Mouse (Mus musculus): ENCODE measurements around the gene Gm20489. TPM values are rescaled to one million over a fixed set of nuclear protein-coding genes. Genes with fewer than 3 reads are reported as not detected.

Gm20489 gene
- polyA plus RNA-seq, 1 experiment from 2014 or later: not detected

- H3K9ac ChIP-seq: no peak overlapping the region
- no peaks in the 10 kb centered on the region for H3K4me1 ChIP-seq
- H3K4me2 ChIP-seq: no peak overlapping the region
- H3K4me3 ChIP-seq: no peak overlapping the region
- WGBS: 97% methylated on average over 3 of the region's 3 CpGs
- no peaks in the 10 kb centered on the region for H3K9me3 ChIP-seq
- no peaks in the 10 kb centered on the region for H3K27me3 ChIP-seq (replicated peaks)
- no peak for ATAC-seq (replicated peaks)
- peaks cover 12% of the 10 kb centered on the region; the same call in 1 of the 2 replicates for H3K36me3 ChIP-seq (replicated peaks)
- no peak overlapping the region for H3K27ac ChIP-seq
These were observed 18.7 kb upstream of the Gm20489 start for GRCm38 (mm10) chrX:101287543-101287942.

DNA sequence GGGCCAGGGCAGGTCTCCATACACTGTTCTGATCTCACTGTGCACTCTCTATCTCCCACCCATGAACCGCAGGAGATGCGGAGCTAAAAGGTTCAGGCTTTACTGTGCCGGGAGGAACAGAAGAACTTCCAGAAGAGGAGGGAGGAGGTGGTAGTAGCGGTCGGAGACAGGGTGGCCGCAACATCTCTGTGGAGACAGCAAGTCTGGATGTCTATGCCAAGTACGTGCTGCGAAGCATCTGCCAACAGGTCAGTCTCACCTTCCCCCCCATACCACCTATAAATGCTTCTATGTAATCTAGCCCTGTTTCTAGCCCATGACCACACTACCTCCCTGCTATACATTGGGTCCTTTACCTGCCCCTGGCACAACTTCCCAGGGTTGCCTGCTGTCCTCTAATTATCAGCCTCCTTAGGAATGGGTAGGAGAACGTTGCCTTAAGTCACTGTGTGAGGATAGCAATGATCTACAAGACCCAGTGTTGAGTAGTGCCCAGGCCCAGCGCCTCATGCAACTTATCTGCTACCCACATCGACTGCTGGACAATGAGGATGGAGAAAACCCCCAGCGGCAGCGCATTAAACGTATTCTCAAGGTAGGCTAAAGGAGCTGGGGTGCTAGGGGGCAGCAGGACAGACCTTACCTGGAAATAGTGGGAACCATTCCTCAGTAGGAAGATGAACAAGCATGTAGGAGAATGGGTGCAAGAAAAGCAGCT, 17.3 kb upstream of the Gm20489 start:
- Histone ChIP-seq H3K4me3 (no peak overlapping the region), H3K27me3 (replicated peaks) (no peaks in the 10 kb centered on the region), H3K4me1 (no peaks in the 10 kb centered on the region), H3K27ac (no peak overlapping the region), H3K9ac (no peak overlapping the region), H3K9me3 (no peaks in the 10 kb centered on the region), H3K36me3 (replicated peaks) (peaks cover 12% of the 10 kb centered on the region; the same call in 1 of the 2 replicates), H3K4me2 (no peak overlapping the region)
- 93% methylated on average over 14 of the region's 14 CpGs for WGBS
- 0 out of 2 replicates have a peak, but pooled peaks have one; percentile 11 for ATAC-seq (replicated peaks)

DNA sequence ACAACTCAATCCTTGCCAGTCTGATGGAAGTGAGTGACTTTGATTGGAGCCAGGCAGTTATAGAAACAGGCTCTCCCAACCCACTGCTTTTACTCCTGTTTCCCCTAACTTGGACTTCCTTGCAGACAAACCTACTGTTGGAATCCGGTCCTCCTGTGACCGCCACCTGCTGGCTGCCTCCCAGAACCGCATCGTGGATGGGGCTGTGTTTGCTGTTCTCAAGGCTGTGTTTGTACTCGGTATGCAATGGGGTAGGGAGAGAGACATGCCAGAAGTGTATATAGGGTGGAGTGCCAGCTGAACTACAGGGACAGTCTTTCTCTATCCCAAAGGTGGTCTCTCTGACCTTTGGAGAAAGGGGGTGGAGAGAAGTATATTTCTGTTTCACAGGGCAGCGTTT, 16.7 kb upstream of the Gm20489 start:
- peak; percentile 67 for ATAC-seq (replicated peaks)

DNA sequence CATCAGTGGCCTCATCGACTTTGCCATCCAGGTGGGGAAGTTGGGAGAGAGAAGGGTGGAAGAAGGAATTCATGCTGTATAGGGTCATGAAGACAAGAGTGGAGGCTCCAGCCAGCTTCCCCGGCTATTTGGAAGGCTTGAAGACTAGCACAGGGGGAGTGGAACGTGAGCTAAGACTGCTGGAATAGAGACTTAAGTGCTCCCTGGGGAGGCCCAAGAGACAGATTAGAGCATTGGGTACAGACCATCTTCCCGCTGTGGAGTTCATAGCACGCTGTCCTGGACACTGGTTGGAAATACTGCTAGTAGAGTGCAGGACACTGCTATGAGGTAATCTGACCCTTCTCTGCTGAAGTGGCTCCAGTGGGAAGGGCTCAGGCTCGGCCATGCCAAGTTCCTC, 14.0 kb upstream of the Gm20489 start:
- no peaks in the 10 kb centered on the region for H3K9me3 ChIP-seq
- H3K36me3 ChIP-seq (replicated peaks): peaks cover 11% of the 10 kb centered on the region
- no peaks in the 10 kb centered on the region for H3K4me1 ChIP-seq
- H3K27ac ChIP-seq: no peak overlapping the region
- H3K27me3 ChIP-seq (replicated peaks): no peaks in the 10 kb centered on the region
- no peak for ATAC-seq (replicated peaks)
- H3K4me3 ChIP-seq: no peak overlapping the region
- H3K4me2 ChIP-seq: no peak overlapping the region
- no peak overlapping the region for H3K9ac ChIP-seq
- WGBS: 78% methylated on average over 6 of the region's 6 CpGs

More for the DNA sequence above, 16.7 kb upstream of the Gm20489 start:
- H3K4me3 ChIP-seq: no peak overlapping the region
- no peaks in the 10 kb centered on the region for H3K4me1 ChIP-seq
- peaks cover 12% of the 10 kb centered on the region; the same call in 1 of the 2 replicates for H3K36me3 ChIP-seq (replicated peaks)
- WGBS: 39% methylated on average over 6 of the region's 6 CpGs
- H3K9ac ChIP-seq: no peak overlapping the region
- H3K27ac ChIP-seq: no peak overlapping the region
- H3K9me3 ChIP-seq: no peaks in the 10 kb centered on the region
- no peak overlapping the region for H3K4me2 ChIP-seq
- H3K27me3 ChIP-seq (replicated peaks): no peaks in the 10 kb centered on the region

- Histone ChIP-seq H3K36me3 (replicated peaks) (peaks cover 5% of the 10 kb centered on the region), H3K27ac (peak within 1 kb of the TSS; percentile 70), H3K9ac (peak within 1 kb of the TSS; percentile 56), H3K27me3 (replicated peaks) (no peaks in the 10 kb centered on the region; the same call in 1 of the 2 replicates), H3K9me3 (no peaks in the 10 kb centered on the region), H3K4me1 (peaks cover 9% of the 10 kb centered on the region), H3K4me3 (peak within 1 kb of the TSS; percentile 55), H3K4me2 (peak within 1 kb of the TSS; percentile 51)
- peak; percentile 98 for ATAC-seq (replicated peaks)
- WGBS: 21% methylated on average over 54 of the region's 54 CpGs
These were observed 5.3 kb upstream of the Gm20489 start, which contains the start of gene Med12 for GRCm38 (mm10) chrX:101273875-101274738. Med12 (plus strand) TSS chrX:101274030.

DNA sequence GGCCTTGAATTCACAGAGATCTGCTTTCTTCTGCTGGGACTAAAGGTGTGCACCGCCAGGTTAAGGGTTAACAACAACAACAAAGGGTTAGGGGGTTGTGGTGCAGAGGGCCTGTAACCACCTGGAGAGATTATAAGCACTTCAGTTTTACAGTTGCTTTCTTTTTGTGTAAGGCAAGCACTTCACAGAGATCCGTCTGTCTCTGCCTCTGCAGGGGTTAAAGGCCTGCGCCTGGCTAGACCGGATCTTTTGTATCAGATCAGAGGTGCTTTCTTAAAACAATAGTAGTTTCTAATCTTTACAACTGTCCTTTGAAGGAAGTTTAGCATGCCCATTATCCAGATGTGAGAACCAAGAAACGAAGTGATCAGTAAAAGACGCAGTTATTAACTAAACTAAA, 4.6 kb upstream of the Gm20489 start:
- H3K4me2 ChIP-seq: peak overlapping the region; percentile 51
- peak; percentile 28 for ATAC-seq (replicated peaks)
- no peaks in the 10 kb centered on the region for H3K9me3 ChIP-seq
- H3K27ac ChIP-seq: peak overlapping the region; percentile 70; the same call in 1 of the 2 replicates
- H3K4me3 ChIP-seq: peak overlapping the region; percentile 55
- peaks cover 5% of the 10 kb centered on the region for H3K36me3 ChIP-seq (replicated peaks)
- WGBS: 29% methylated on average over 6 of the region's 6 CpGs
- H3K4me1 ChIP-seq: peaks cover 9% of the 10 kb centered on the region
- peak overlapping the region; percentile 56 for H3K9ac ChIP-seq
- no peaks in the 10 kb centered on the region; the same call in 1 of the 2 replicates for H3K27me3 ChIP-seq (replicated peaks)

GRCm38 (mm10) chrX:101268025-101268754, 633 bp downstream of the Gm20489 start, which contains the start of gene Il2rg:
Il2rg (minus strand) TSS chrX:101268255.
- no peak for ATAC-seq (replicated peaks)
- H3K4me3 ChIP-seq: no peak within 1 kb of the TSS
- H3K27ac ChIP-seq: no peak within 1 kb of the TSS
- no peaks in the 10 kb centered on the region for H3K36me3 ChIP-seq (replicated peaks)
- H3K27me3 ChIP-seq (replicated peaks): no peaks in the 10 kb centered on the region; the same call in 1 of the 2 replicates
- H3K4me1 ChIP-seq: no peaks in the 10 kb centered on the region
- no peak within 1 kb of the TSS for H3K9ac ChIP-seq
- WGBS: 79% methylated on average over 4 of the region's 5 CpGs
- H3K9me3 ChIP-seq: no peaks in the 10 kb centered on the region
- no peak within 1 kb of the TSS for H3K4me2 ChIP-seq

GRCm38 (mm10) chrX:101266631-101267030, 2.2 kb downstream of the Gm20489 start:
- H3K9ac ChIP-seq: no peak overlapping the region
- no peak for ATAC-seq (replicated peaks)
- 97% methylated on average over 6 of the region's 6 CpGs for WGBS

GRCm38 (mm10) chrX:101263892-101264291, 4.9 kb downstream of the Gm20489 start, which contains the start of gene Gm614:
Gm614 (minus strand) TSS chrX:101263992.
- WGBS: 90% methylated on average over 1 of the region's 1 CpGs

More at GRCm38 (mm10) chrX:101266631-101267030, 2.2 kb downstream of the Gm20489 start:
- Histone ChIP-seq H3K4me3 (no peak overlapping the region), H3K9me3 (no peaks in the 10 kb centered on the region), H3K4me2 (no peak overlapping the region), H3K36me3 (replicated peaks) (no peaks in the 10 kb centered on the region), H3K4me1 (no peaks in the 10 kb centered on the region), H3K27me3 (replicated peaks) (no peaks in the 10 kb centered on the region), H3K27ac (no peak overlapping the region)

DNA sequence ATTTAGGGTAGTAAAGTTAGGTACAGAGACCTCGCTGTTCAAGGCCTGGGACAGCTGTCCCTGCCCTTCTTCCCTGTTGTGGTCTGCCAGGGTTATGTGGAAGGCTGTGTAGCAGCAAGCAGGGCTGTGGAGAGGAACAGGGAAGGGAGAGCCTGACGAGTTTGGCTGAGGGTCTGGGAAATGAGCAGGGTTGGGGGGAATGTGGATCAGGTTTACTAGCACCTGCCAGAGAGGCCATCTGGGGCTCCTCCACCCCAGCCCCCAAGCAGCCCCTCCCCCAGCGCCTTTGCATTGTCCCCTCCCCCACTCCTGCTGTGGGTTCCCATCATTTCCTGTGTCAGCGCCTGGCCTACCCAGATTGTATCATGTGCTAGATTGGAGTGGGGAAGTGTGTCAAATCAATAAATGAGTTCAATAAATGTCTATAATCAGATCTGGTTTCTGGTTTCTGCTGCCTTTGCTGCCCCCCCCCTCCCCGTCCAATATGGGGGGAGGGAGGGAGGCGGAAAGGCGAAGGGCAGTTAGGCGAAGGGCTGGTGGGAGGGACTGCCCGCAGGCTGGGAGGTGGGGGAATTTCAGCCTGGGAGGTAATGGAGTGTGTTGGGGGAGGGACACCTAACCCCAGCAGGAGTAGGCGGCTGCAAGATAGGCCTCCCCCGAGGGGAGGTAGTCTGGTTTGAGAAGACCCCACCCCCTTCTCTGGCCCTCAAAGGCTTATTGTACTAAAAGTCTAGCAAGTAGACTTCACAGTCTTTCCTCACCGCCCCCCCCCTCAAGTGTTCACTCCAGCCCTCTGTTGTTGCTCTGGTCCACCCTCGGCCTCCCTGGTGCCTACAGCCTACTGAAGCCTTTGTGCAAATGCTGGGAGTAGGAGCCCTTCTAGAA, 8.1 kb downstream of the Gm20489 start:
- Histone ChIP-seq H3K9ac (no peak overlapping the region), H3K4me3 (no peak overlapping the region), H3K27me3 (replicated peaks) (no peaks in the 10 kb centered on the region), H3K36me3 (replicated peaks) (no peaks in the 10 kb centered on the region), H3K4me2 (no peak overlapping the region), H3K9me3 (no peaks in the 10 kb centered on the region), H3K4me1 (0 out of 2 replicates have a peak, but pooled peaks cover 4% of the 10 kb centered on the region), H3K27ac (peak overlapping the region; percentile 12; the same call in 1 of the 2 replicates)
- 29% methylated on average over 13 of the region's 13 CpGs for WGBS
- peak; percentile 39; the same call in 1 of the 2 replicates for ATAC-seq (replicated peaks)

More at GRCm38 (mm10) chrX:101263892-101264291, 4.9 kb downstream of the Gm20489 start, which contains the start of gene Gm614:
- no peak for ATAC-seq (replicated peaks)
- H3K4me1 ChIP-seq: 0 out of 2 replicates have a peak, but pooled peaks cover 3% of the 10 kb centered on the region
- H3K27ac ChIP-seq: no peak within 1 kb of the TSS
- H3K27me3 ChIP-seq (replicated peaks): no peaks in the 10 kb centered on the region
- no peak within 1 kb of the TSS for H3K4me3 ChIP-seq
- H3K9ac ChIP-seq: no peak within 1 kb of the TSS
- H3K4me2 ChIP-seq: no peak within 1 kb of the TSS
- H3K36me3 ChIP-seq (replicated peaks): no peaks in the 10 kb centered on the region
- no peaks in the 10 kb centered on the region for H3K9me3 ChIP-seq

DNA sequence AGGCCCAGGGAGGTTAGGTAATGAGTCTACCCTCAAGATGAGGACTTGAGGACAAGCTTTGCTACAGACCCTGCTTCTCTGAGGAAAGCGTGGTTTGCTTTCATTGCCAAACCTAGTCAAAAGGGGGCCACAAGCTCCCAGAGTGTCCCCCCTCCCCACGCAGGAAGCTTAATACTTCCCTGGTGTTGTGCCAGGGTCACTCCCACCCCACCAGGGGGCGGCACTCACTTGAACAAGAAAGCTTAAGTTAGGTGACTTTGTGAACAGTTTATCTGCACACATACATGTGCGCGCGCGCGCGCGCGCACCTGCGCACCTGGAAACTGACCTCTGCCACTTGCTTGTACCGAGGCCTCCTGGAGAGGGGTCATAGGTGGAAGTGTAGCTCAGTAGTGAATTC, 12.2 kb downstream of the Gm20489 start:
- Histone ChIP-seq H3K4me2 (no peak overlapping the region), H3K9me3 (no peaks in the 10 kb centered on the region), H3K4me3 (no peak overlapping the region), H3K9ac (no peak overlapping the region), H3K4me1 (peaks cover 12% of the 10 kb centered on the region; the same call in 1 of the 2 replicates), H3K27ac (no peak overlapping the region), H3K36me3 (replicated peaks) (no peaks in the 10 kb centered on the region), H3K27me3 (replicated peaks) (no peaks in the 10 kb centered on the region)
- WGBS: 89% methylated on average over 13 of the region's 13 CpGs
- ATAC-seq (replicated peaks): no peak
